Mouse (Mus musculus) T-helper 17 cell (primary cell): ENCODE measurements around the gene Lamtor2.

Source experiments
- in situ Hi-C, 2 experiments: fragments of 300-600 bp; cut with MboI, MseI; formaldehyde crosslinking; loops; 1 replicate in 1 of 2; 2 replicates in 1 of 2; pipeline ENCODE4 v1.15.1; 2025; ENCODE audit warnings: high pct_unique_total_duplicates in 2 of 2

Lamtor2 gene

DNA sequence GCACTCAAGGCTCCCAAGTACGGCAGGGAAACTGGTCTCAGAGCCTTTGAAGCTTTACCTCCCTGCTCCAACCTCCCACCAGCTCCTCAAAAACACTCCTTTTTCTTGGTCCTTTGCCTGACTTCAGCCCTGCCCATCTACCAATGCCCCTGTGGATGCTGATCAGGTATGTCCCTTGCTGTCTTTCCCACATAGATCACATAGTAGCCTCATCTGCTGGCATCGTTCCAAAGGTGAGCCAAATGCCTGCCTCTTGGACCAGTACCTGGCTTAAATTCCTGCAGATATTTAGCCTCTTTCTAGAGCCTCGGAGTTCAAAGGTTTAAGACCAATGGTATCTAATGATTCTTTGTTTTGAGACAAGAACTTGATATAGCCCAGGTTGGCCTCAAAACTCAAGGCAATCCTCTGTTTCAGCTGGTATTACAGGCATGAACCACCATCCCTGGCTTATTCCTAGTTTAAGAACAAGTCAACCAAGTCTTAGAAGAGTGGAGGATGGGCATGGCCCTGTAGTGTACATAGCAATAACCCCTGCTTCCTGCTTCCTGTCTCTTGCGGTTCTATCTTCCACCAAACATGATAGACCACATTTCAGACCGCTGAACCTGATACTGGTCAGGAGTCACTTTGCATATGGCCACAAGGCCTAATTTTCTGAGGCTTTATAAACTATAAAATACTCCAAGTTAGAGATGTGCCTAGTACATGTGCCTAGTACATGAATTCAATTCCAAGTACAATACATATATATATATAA is 9.0 kb downstream of the Lamtor2 start:
- in situ Hi-C loops, result no loop called here

DNA sequence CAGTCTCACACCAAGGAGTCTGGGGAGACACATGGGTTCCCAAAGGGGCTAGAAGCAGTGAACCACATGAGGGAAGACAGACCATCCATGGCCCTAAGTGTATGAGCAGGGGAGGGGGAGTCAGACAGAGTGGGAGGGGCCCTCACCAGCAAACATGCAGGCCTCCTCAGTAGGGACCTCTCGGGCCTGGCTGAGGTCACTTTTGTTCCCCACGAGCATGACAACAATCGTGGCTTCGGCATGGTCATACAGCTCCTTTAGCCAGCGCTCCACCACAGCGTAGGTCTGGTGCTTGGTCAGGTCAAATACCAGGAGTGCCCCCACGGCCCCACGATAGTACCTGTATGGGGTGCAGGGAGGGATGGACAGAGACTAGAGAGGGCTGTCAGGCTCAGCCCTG is 9.7 kb downstream of the Lamtor2 start:
- in situ Hi-C loops, result no loop called here

GRCm38 (mm10) chr3:88542486-88542885 is 10.4 kb downstream of the Lamtor2 start:
- in situ Hi-C loops, result no loop called here

DNA sequence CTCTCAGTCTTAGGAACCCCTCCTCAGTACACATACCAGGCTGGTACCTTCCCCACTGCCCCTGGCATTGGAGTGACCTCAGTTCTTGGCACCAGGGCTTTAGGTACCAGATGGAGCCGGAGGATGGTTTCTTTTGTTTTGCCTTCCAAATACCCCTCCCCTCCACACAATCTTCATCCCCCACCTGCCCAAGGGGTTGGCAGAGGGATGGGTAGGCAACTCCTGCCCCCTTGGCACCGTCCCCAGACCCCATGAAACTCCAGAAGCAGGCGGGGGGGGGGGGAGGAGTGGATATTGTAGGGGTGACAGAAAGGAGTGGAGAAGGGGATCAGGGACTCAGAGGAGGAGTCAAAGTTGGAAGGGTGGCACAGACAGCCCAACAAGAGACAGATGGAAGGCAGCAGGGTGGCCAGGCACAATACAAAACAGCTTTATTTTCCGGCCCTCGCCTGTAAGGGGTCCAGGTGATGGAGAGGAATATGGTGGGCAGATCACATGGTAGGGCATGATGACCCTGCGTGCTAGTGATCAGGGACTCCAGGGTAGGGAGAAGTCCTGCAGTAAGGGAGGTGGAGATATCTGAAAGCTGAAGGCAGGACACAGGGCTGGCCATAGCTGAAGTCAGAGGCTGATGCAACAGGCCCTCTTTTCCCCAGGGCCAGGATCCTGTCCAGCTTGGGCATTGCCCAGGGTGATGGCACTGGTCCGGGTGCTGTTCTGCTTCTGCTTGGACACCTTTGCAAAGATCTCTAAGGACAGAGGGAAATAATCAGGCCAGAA is 11.1 kb downstream of the Lamtor2 start:
- in situ Hi-C loops, result no loop called here

GRCm38 (mm10) chr3:88540085-88540484 is 12.8 kb downstream of the Lamtor2 start:
- in situ Hi-C loops, result no loop called here

- in situ Hi-C loops, result no loop called here
Measured at GRCm38 (mm10) chr3:88539397-88539796, 13.5 kb downstream of the Lamtor2 start.

- in situ Hi-C loops, result no loop called here
Measured at GRCm38 (mm10) chr3:88538271-88539145, 14.4 kb downstream of the Lamtor2 start.

DNA sequence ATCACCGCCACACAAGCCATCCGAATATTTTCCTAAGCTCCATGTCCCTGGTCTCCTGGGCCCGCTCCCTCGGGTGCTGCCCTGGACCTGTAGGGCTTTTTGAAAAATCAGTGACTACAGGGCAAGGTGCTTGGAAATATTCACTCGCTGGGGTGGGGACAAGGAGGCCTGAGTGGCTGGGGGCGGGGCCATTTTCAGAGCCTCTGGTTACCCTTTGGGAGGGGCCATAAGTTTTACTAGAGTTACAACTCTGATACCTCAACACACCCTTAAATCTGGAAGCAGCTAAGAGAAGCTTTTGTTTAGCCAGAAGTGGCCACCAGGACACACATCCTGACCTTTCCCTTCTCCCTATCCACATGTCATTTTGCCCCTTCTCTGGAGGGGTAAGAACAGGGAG is 15.7 kb downstream of the Lamtor2 start:
- in situ Hi-C loops, result no loop called here

DNA sequence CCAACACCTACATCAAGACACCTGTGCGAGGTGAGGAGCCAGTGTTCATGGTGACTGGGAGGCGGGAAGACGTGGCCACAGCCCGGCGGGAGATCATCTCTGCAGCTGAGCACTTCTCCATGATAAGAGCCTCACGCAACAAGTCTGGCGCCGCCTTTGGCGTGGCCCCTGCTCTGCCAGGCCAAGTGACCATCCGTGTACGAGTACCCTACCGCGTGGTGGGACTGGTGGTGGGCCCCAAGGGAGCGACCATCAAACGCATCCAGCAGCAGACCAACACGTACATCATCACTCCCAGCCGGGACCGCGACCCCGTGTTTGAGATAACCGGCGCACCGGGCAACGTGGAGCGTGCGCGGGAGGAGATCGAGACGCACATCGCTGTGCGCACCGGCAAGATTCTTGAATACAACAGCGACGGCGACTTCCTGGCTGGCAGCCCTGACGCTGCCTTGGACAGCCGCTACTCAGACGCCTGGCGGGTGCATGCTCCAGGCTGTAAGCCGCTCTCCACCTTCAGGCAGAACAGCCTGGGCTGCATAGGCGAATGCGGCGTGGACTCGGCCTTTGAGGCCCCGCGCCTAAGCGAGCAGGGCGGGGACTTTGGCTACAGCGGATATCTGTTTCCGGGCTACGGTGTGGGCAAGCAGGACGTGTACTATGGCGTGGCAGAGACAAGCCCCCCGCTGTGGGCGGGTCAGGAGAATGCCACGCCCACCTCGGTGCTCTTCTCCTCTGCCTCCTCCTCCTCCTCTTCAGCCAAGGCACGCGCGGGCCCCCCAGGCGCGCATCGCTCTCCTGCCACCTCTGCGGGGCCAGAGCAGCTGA is 16.6 kb downstream of the Lamtor2 start:
- in situ Hi-C loops, result no loop called here

GRCm38 (mm10) chr3:88535527-88535926 is 17.3 kb downstream of the Lamtor2 start:
- in situ Hi-C loops, result no loop called here

DNA sequence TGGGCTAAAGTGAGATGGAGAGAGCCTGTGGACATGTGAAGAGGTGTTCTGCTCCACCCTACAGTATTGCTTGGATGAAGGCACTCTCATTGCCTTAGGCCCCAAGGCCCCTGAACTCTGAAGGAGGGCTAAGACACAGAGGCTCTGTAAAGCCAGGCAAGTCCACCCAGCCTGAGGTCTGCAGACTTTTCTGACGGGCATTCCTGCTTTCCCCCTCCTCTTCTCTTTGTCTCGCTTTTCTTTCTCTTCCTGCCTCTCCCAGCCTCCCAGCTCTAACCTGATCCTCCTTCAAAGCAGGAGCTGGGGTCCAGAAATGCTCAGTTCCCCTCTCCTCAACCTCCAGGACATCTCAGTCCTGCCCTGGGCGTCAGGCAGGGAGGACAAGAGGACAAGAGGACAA is 17.9 kb downstream of the Lamtor2 start:
- in situ Hi-C loops, result no loop called here

DNA sequence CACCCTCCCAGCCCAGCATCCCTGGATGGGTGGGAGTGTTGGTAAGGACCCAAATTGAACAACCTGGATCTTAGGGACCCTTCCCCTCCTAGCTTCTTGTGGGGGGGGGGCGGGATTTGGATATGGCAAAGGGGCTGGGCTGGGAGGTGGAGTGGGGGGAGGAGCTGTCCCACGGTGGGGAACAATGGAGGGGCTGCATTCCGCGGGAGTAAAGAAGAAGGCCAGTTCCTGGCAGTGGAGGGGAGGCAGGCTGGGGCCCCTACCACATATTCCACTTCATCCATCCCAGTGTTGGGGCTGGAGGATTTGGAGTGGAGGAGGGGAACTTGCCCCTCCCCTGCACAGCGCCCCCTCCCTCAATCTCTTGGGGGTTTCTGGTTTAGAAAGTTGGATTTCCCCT is 19.2 kb downstream of the Lamtor2 start:
- in situ Hi-C loops, result loop anchor here in 1 of 2 experiments (5.0 kb wide), 1 partner anchor 126 kb away; no protein-coding TSS in a partner anchor

DNA sequence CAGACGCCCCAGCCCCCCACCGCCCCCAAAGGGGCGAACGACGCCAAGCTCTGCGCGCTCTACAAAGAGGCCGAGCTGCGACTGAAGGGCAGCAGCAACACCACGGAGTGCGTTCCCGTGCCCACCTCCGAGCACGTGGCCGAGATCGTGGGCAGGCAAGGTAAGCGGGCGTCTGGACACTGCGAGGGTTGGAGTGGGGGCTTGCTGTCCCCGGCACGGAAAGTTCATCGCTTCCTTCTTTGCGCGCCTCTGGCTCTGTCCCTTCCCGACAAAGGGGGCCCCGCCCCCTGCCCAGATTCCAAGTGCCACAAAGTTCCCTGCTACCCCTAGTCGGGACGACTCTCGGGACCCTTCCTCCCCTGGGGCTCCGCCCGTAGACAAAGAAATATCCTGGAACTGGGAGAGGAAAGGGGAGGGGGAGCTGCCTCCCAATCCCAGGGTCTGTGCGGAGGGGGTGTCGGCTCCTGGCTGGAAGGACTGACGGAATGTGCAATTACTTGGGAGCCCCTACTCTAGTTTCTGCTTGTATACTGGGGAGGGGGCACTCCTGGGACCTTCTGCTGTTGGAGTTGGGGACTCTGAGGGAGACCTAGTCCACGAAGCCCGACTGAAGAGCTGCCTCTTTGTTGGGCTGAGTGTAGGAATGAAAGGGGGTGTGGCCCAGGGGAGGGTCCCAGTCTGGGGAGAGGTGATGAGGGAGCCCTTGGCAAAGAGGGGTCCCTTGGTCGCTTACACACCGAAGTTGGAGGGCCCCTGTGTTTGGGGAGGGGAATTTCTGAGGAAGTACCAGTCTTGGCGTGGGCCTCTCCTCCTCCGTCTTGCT is 20.0 kb downstream of the Lamtor2 start:
- in situ Hi-C loops, result loop anchor here in 1 of 2 experiments (5.0 kb wide), 1 partner anchor 126 kb away; no protein-coding TSS in a partner anchor

DNA sequence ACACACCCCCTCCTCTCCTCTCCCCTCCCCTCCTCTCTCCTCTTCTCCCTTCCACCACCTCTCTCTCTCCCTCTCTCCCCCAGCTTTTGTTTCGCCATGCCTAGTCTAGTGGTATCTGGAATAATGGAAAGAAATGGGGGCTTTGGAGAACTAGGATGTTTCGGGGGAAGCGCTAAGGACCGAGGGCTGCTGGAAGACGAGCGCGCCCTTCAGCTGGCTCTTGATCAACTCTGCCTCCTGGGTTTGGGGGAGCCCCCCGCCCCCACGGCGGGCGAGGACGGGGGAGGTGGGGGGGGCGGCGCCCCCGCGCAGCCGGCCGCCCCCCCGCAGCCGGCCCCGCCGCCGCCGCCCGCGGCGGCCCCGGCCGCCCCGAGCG is 20.6 kb downstream of the Lamtor2 start, which contains the start of gene Mex3a:
TSS of gene Mex3a (plus strand) at position 97 of the 376 bp plus-strand sequence.
- in situ Hi-C loops, result loop anchor here in 1 of 2 experiments (5.0 kb wide), 1 partner anchor 125 kb away; no protein-coding TSS in a partner anchor

DNA sequence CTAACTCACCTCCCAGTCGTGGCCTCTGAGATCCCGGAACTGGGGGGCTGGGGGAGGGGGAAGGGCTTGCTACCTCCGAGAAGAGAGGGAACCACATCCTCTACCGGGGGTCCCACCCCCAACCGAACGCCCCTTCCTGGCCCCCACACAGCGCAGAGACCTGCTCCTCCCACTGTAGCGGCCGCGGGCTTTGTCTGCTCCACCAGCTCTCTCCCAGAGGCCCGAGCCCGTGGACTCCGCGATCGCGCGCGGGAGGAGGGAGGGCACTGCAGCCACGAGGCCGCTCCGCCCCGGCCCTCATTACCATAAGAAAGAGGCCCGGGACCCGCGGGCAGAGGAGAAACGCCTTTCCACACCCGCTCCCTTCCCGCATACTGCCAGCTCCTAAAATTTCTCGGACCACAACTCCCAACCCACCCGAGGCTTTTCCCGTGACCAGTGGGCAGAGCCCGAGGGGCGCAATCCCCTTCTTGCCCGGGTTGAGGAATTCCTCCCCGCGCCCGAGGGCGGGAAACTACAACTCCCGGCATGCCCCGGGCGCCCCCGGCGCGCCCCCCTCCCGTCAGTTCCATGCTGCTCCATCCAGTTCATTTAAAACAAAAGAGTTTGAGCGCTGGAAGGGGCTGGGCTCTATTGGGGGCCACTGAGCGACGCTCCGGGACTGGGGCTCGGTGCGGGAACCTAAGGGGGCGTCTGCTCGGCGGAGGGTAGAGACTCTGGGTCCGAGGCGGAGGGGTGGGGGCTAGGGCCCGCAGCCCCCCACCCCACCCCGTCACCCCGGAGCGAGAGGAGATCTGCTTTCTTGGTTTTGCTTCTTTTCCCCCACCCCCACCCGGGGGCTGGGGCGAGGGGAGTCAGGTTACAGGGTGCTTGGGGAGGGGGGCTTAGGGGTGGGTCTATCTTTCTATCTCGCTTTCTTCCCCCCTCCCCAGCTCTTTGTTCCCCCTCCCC is 21.3 kb downstream of the Lamtor2 start:
- in situ Hi-C loops, result loop anchor here in 1 of 2 experiments (5.0 kb wide), 1 partner anchor 124 kb away; no protein-coding TSS in a partner anchor

DNA sequence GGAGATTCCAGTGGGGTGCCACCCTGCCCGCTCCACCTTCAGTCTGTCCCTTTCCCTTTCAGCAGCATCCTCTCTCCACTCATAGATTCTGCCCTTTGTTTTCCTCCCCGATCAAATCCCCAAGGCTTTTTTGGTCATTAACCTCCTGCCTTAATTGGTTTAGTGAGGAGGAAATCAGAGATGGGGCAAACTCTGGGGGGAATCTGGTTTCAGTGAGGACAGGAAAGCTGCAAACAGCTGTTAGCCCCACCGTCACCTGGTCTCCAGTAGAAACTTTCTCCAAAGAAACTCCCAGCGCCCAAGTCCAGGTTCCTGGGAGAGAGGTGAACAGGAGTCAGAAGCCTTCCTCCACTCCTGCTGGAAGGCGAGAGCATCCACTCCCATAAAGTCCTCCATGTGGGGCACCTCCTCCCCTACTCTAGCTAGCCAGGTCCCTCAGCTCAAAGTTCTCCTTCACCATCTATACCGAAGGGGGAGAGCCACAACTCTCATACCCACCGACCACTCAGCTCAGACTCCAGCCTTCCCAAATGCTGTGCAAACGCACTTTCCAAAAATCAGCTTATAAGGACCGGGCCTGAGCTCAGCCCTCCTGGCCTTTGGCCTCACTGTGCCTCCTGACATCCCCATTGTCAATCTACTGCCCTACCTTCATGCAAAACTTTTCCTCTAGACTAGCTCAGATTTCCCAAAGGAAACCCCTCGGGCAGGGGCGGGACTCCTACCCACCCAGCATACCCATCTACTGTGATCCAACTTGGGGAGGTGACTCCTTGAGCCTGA is 22.6 kb downstream of the Lamtor2 start:
- in situ Hi-C loops, result loop anchor here in 1 of 2 experiments (5.0 kb wide), 1 partner anchor 123 kb away; no protein-coding TSS in a partner anchor

DNA sequence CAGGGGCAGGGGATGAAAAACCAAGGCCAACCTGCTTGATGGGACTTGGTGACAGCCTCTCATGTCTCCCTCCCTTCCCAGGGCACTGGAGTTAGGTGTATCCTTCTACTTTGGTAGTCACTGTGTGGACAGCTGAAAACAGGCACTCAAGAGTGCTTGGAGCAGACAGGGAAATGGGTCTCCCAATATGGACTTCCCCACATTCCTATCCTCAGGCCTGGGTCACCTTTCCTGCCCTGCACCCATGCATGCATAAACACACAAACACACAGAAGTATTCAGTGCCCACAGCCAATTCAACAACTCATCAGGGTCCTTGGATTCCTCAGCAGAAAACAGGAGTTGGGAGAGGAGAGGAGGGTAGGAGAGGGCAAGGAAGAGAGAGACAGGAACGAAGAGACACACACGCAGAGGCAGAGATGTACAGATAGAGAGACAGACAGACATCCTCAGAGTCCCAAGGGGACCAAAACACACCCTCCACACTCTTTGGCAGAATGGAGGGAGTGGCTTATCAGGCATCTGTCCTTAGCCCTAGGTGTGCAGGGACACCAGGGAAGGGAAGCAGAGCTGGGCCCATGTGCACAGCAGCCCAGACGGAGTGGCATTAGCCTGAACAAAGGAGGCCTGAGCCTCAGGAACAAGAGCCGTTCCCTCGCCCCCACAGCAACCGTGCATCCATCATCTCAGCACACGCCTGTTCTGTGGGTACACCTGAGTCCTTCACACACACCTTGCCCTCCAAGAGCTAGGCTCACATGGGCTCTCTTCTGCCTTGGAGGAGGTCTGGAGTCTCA is 23.5 kb downstream of the Lamtor2 start:
- in situ Hi-C loops, result no loop called here
